ENCODE assay signal across 15 mouse cellular contexts in the genomic region with DNA sequence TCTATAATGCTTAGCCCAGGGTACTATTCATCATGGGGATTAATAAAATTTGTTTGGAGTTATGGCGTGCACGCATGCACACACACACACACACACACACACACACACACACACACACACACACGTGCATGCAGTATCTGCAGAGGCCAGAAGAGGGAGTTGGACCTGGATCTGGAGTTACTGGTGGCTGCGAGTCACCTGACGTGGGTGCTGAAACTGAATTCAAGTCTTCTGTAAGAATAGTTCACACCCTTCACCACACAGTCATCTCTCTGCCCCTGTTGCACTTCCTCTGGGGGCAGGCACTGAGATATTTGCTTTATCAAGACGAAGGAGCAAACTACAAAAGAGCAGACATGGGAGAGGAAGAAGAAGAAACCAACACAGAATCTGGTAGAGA. TPM values are rescaled to one million over a fixed set of nuclear protein-coding genes. Genes with fewer than 3 reads are reported as not detected.
DNase-seq lines count a peak whose midpoint lies in the region; ATAC-seq and TF ChIP-seq lines count a peak whose summit lies in the region.
"Had no signal": no experiment of that assay in that cellular context is flagged by ENCODE, and none has a peak within 500 bp of the region (broad histone marks: within the 10 kb centered on the region; RNA-seq: fewer than 3 reads in every experiment).

No protein-coding gene starts in this region.

- 80% methylated on average over 6 of the region's 6 CpGs for WGBS in kidney, adult 2 months
- WGBS in kidney, embryonic 15.5 days, result 58% methylated on average over 6 of the region's 6 CpGs

- no peaks in the 10 kb centered on the region for H3K9me3 ChIP-seq in kidney, embryonic 15.5 days (replicated peaks)
- H3K9me3 ChIP-seq: limb, embryonic 13.5 days had no signal

- DNase-seq in kidney, adult 2 months, result no peak
- DNase-seq in 3T3-L1 (ENCODE audit: low read depth, low spot score), result peak; percentile 38
- DNase-seq in ES-CJ7 (ENCODE audit: low read depth, low spot score), result peak; percentile 54
- no peak for DNase-seq in layer of hippocampus, adult 8-10 months (ENCODE audit: low spot score in 2 of 2)
- no peak for DNase-seq in thymus, postnatal 10 days (ENCODE audit: low spot score in 2 of 2)
- no peak for DNase-seq in urinary bladder, adult 2 months (ENCODE audit: low spot score)
- DNase-seq: adrenal gland, postnatal 25 days; cerebellum, postnatal 14 days; spleen, adult 18-20 months had no signal

- no peaks in the 10 kb centered on the region for H3K27me3 ChIP-seq in kidney, adult 2 months (replicated peaks; ENCODE audit: control insufficient read depth, insufficient read depth, low read length)
- peaks cover 14% of the 10 kb centered on the region for H3K27me3 ChIP-seq in kidney, embryonic 15.5 days

- no peaks in the 10 kb centered on the region for H3K36me3 ChIP-seq in kidney, adult 2 months (ENCODE audit: control insufficient read depth, insufficient read depth, low read length)
- no peaks in the 10 kb centered on the region for H3K36me3 ChIP-seq in kidney, embryonic 15.5 days
- H3K36me3 ChIP-seq: limb, embryonic 13.5 days had no signal

- H3K27ac ChIP-seq in kidney, adult 2 months (ENCODE audit: insufficient read depth, low read depth, low read length), result no peak overlapping the region
- H3K27ac ChIP-seq in kidney, embryonic 15.5 days, result no peak overlapping the region
- no peak overlapping the region for H3K27ac ChIP-seq in embryonic fibroblast, embryonic 13.5 days (ENCODE audit: insufficient read depth, low read length)
- H3K27ac ChIP-seq: limb, embryonic 13.5 days had no signal

- H3K9ac ChIP-seq in kidney, embryonic 15.5 days, result no peak overlapping the region
- H3K9ac ChIP-seq: limb, embryonic 13.5 days had no signal

- no peaks in the 10 kb centered on the region for H3K4me1 ChIP-seq in kidney, adult 2 months (ENCODE audit: control insufficient read depth, insufficient read depth, low read length)
- no peaks in the 10 kb centered on the region for H3K4me1 ChIP-seq in kidney, embryonic 15.5 days
- H3K4me1 ChIP-seq in embryonic fibroblast, embryonic 13.5 days (ENCODE audit: control insufficient read depth, insufficient read depth, low read length), result peaks cover 4% of the 10 kb centered on the region; the same call in 1 of the 2 replicates
- H3K4me1 ChIP-seq: limb, embryonic 13.5 days had no signal

- H3K4me2 ChIP-seq in kidney, embryonic 15.5 days, result no peak overlapping the region
- H3K4me2 ChIP-seq: limb, embryonic 13.5 days; midbrain, embryonic 11.5 days had no signal

- ATAC-seq in kidney, embryonic 15.5 days (replicated peaks; ENCODE audit: low FRiP score), result no peak
- ATAC-seq: hindbrain, embryonic 16.5 days had no signal

- no peak for TF ChIP-seq POLR2A in kidney, adult 2 months (IDR thresholded peaks at IDR 0.05; ENCODE audit: low read depth, low read length)
- no peak for TF ChIP-seq POLR2A in embryonic fibroblast, embryonic 13.5 days (IDR thresholded peaks at IDR 0.05; ENCODE audit: low read depth, low read length)

- H3K4me3 ChIP-seq in kidney, adult 2 months (ENCODE audit: insufficient read depth, low read depth, low read length), result no peak overlapping the region
- H3K4me3 ChIP-seq in kidney, embryonic 15.5 days (replicated peaks), result no peak overlapping the region
- H3K4me3 ChIP-seq in embryonic fibroblast, embryonic 13.5 days (ENCODE audit: insufficient read depth, low read length), result no peak overlapping the region
- H3K4me3 ChIP-seq: erythroblast, embryonic 14.5 days; limb, embryonic 13.5 days had no signal

- TF ChIP-seq CTCF in kidney, adult 2 months (conservative IDR thresholded peaks at IDR 0.05; ENCODE audit: insufficient read depth, insufficient read length, low read depth, low read length), result peak; percentile 30
- peak; percentile 17; the same call in 1 of the 2 replicates for TF ChIP-seq CTCF in embryonic fibroblast, embryonic 13.5 days (IDR thresholded peaks at IDR 0.05; ENCODE audit: borderline replicate concordance, insufficient read depth, low read length)

RNA-seq across cellular contexts. Expression of a gene that starts 6.7 kb away (rescaled TPM):
- polyA plus RNA-seq in kidney, adult 2 months (2012; rRNA removed), result 0.61 and 0.66 TPM in 2 replicates
- polyA plus RNA-seq in kidney, embryonic 15.5 days (2015; fragmentation: Nextera tagmentation; extraction: Ambion mirVana), result 1.1 TPM in 2 replicates
- polyA plus RNA-seq in embryonic fibroblast, embryonic 13.5 days (2011; ENCODE audit: insufficient read length, low read depth, missing spikeins), result 0.61 and 0.68 TPM in 2 replicates
- total RNA-seq in layer of hippocampus, adult 8-10 months (2022), result 10 to 100 TPM; 44.2 to 56.9 (median 49.1) TPM
- polyA plus RNA-seq in urinary bladder, adult 2 months (2012; rRNA removed), result 0.46 and 0.47 TPM in 2 replicates

RNA-seq across cellular contexts. Expression of a gene that starts 32.5 kb away (rescaled TPM):
- polyA plus RNA-seq in kidney, adult 2 months (2012; rRNA removed), result 2.3 and 3.7 TPM in 2 replicates
- 0.25 and 0.55 TPM in 2 replicates for polyA plus RNA-seq in kidney, embryonic 15.5 days (2015; fragmentation: Nextera tagmentation; extraction: Ambion mirVana)
- 1.1 and 2.3 TPM in 2 replicates for polyA plus RNA-seq in embryonic fibroblast, embryonic 13.5 days (2011; ENCODE audit: insufficient read length, low read depth, missing spikeins)
- total RNA-seq in layer of hippocampus, adult 8-10 months (2022), result 1 to 10 TPM in 2 of 4 experiments, under 1 TPM in 2; 0.64 to 2.1 (median 1.00) TPM
- polyA plus RNA-seq in urinary bladder, adult 2 months (2012; rRNA removed), result 5.1 and 5.5 TPM in 2 replicates
- polyA plus RNA-seq: erythroblast, embryonic 14.5 days had no signal

Comparison
In these comparisons a context has a peak if more than half of its experiments do, and no peak if none do; other contexts are left out.
1. DNase-seq: peak in 3T3-L1 (single experiment) and ES-CJ7 (single experiment); none in kidney, adult 2 months (single experiment), layer of hippocampus, adult 8-10 months (0 of 2), thymus, postnatal 10 days (0 of 2) and urinary bladder, adult 2 months (single experiment).